Mouse (Mus musculus) retina, embryonic 14.5 days (tissue): ENCODE results near the gene Eif2s2.

ENCODE experiments used
- DNase-seq: peaks from one replicate; pipeline ENCODE4 v3.0.0-alpha.2; 2015; ENCODE audit warnings: low spot score

Eif2s2 gene

GRCm38 (mm10) chr2:154893045-154893385 lies 280 bp upstream of the Eif2s2 start:
- DNase-seq, result no peak

GRCm38 (mm10) chr2:154891585-154891984 lies 1.1 kb downstream of the Eif2s2 start:
- no peak for DNase-seq

DNA sequence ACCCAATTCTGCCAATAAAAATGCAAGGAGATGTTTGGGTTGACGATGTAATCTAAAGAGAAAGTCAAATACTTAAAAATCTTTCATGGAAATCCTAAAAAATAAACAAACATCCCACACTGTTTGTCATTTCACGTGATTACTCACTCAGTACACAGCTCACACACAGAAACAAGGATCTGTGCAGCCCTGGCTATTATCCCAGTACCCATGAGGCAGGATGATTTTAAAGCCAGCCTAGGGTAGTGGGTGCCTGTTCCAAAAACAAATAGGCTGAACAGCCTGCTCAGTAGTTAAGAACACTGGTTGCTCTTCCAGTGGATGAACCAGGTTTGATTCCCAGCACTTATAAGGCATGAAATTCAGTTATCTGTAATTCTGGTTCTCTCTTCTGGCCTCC lies 16.1 kb downstream of the Eif2s2 start:
- no peak for DNase-seq

DNA sequence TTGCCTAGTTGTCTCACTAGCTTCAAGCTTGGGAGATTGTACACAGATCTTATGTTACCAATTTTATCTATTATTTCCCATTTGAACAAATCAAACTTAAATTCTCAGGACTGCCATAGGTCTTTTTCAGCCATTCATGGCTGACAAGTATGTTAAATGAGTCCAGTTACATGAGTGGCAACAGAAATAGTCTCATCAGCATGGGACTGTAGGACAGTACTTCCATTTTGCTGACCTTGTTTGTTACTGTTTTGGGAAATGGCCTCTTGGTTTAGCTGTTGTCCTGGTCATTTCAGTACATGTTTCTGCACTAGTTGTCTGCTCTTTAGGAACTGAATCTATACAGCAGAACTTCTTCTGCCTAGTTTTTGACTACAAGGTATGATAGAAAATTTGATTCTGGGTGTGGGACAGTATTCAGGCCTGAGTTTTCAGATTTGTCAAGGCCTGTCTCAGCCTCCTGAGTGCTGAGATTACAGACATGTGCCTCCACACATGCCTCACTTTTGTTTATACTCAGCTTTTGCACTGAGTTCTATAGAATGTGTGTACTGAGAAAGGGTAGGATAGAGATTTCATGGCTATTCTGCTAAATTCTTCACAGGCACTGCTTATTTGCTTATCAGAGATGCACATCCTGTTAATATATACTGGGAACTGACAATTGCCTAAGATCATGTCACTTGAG lies 22.6 kb downstream of the Eif2s2 start:
- DNase-seq, result no peak

DNA sequence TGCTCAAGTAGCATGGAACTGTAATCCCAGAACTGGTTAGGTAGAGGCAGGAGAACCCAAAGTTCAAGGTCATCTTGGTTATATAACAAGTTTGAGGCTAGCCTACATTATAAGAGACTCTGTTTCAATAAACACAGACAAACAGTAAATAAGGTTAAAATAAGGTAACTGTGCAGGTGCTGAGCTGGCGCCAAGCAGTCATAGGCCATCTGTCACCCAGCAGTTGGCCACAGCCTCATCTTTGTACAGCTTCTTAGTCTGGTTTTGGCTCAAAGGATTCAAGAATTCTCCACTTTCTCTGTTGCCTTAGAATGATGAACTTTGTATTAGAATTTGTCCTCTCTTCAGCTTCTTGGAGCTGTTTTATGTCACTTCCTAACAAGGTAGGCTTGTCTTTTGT lies 24.6 kb downstream of the Eif2s2 start:
- DNase-seq, result no peak

GRCm38 (mm10) chr2:154865696-154866095 lies 27.0 kb downstream of the Eif2s2 start:
- DNase-seq, result no peak

GRCm38 (mm10) chr2:154863672-154864071 lies 29.1 kb downstream of the Eif2s2 start:
- no peak for DNase-seq

- DNase-seq, result peak; percentile 85
These were observed 37.4 kb downstream of the Eif2s2 start for GRCm38 (mm10) chr2:154855383-154855782.

DNA sequence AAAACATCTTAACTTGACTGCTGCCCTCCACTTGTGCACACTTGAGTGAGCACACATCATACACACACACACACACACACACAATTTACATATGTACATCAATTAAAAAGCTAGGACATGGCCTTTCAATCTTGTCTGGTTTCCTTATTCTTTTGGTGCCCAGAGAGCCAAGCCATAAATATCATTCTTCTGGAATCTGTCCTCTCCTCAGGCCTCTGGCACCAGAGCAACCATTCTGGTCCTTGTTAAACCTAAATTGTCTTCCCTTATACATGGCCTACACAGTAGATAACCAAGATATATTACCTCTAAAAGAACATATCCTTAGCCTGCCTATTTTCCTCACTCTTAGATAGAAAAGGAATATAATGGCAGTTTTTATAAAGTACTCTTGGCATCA lies 44.6 kb downstream of the Eif2s2 start:
- DNase-seq, result no peak

- DNase-seq, result no peak
These were observed 56.2 kb downstream of the Eif2s2 start for GRCm38 (mm10) chr2:154836537-154836936.

DNA sequence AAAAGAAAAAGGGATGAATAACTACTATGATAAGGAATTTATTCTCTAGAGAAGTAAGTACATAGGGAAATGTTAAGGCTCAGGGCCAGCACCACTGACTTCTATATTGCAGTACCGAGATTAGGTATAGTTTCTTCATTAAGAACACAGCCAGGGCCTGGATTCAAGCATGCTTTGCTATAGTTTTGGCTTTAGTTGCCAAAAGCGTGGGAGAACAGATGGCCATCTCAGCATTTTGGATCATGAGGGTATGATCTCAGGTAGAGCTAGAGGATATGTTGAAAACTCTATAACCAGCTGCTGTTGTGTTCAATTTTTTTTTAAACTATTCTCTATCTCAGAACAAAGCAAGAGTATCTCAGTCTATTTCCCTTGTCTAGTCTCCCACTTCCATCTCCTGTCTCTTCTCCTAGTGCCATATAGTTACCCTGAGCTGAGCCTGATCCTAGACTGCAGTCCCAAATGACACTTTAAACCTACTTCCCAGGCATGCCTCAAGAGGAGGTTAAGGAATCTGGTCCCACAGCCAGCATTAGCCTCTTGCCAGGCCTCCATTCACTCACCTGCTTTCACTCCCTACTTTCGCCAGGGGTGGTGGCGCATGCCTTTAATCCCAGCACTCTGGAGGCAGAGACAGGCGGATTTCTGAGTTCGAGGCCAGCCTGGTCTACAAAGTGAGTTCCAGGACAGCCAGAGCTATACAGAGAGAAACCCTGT lies 58.4 kb downstream of the Eif2s2 start:
- no peak for DNase-seq

GRCm38 (mm10) chr2:154832471-154832870 lies 60.3 kb downstream of the Eif2s2 start:
- no peak for DNase-seq

- DNase-seq, result no peak
These were observed 65.2 kb downstream of the Eif2s2 start for GRCm38 (mm10) chr2:154827521-154827920.

- DNase-seq, result no peak
These were observed 66.6 kb downstream of the Eif2s2 start for GRCm38 (mm10) chr2:154826054-154826538.
